Mouse (Mus musculus) induced T-regulatory cell, adult 2 months (primary cell): Measurements from ENCODE around the gene Commd4.
"Not testable (repeated sequence)": the region's sequence is repeated elsewhere in the genome, so short reads cannot be mapped to it uniquely, and the experiment has no call there.

Experiments
- DNase-seq: peaks from one replicate; pipeline ENCODE4 v3.0.0-alpha.2; 2012; ENCODE audit warnings: low read depth

The Commd4 gene

DNA sequence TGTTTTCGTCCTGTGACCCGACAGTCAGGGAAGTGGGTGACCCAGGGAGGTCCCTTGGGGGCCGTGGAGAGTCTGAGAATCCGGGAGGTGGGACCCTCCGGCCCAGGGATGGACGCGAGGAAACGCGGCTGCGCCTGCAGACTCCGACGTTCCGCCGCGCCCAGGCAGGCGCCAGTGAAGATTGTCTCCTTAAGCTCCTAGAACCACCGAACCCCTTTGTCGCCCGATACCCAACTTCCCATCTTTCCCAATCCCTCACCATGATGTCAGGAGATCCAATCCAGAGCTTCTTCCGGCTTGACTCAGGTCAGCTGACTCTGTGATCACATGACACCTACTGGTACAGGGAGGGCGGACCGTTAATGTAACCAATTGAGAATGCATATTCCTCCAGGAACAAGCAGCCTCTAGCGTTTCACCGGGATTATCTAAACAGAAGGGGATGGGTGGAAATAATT is at the start of gene Commd4:
Commd4 (minus strand) TSS at position 319 of the 458 bp plus-strand sequence.
- peak; percentile 92 for DNase-seq

DNA sequence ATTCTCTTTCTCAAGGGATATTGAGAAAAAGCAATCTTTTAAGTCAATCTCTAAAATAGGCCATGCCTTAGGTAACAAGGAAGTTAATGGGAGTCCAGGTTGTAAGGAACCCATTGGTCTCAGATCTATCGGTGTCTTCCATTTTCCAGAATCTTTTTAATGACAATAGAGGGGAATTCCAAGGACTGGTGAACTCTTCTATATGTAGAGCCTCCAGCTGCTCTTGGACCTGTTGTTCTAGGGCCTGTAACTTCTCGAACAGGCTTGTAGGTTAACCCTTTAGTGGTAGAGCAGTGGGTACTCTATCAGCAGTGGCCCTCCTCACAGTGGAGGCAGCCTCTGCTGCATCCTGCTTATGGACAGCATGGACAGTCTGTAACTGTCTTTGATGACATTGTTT is 48.8 kb upstream of the Commd4 start:
- DNase-seq = no peak

DNA sequence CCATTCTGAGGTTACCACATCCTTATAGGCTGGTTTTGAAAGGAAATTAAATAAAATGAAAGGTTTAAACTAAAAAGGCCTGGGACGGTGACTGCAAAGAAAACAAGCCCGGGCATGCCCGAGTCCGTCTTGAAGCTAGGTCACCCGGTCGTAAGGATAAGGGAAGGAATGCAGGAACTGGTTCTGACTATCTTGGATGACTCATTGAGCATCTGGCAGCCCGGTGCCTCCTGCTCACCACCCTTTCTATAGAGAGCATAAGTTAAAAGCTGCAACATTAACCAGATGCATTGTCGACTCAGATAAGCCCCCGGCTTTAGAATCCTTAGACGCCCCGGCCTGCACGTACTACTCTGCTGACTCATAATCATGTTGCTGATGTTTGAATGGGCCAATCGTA is 45.4 kb upstream of the Commd4 start:
- not testable (repeated sequence) for DNase-seq

DNA sequence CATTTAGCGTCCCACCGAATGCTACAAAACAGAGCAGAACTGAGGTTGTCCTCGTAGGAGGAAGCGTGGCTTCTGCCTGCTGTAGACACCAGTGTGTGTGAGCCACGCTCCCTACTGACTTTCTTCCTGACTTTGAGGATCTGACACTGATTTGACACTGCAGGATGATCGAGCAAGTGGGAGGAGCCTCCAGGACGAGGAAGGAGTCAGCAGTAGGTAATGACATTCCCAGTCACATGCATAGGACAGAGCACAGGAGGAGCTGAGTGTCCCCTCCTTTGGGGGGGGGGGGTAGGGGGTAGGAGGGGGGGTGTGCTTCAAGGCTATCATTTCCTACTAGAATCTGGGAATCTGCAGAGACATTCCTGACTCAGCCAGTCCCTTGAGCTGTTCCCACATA is 44.9 kb upstream of the Commd4 start:
- no peak for DNase-seq

- DNase-seq = no peak
These were observed 39.3 kb upstream of the Commd4 start for GRCm38 (mm10) chr9:57197414-57197813.

DNA sequence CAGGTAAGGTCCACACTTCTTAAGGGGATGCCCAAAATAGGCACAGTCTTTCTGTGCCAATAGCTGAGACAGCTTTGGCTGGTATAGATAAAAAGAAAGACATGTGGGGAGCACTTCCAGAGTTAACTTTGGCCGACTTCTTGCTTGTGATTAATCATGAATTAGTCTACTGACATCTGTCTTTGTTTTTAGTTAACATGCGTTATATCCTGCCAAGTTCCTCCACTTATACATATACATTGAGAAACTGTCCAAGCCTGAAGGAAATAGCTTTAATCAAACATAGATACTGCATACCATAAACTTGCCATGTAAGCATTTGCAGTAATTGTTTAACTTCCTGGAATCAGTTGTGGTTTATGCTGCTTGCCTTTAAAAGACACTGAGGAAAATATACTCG is 38.6 kb upstream of the Commd4 start:
- no peak for DNase-seq

DNA sequence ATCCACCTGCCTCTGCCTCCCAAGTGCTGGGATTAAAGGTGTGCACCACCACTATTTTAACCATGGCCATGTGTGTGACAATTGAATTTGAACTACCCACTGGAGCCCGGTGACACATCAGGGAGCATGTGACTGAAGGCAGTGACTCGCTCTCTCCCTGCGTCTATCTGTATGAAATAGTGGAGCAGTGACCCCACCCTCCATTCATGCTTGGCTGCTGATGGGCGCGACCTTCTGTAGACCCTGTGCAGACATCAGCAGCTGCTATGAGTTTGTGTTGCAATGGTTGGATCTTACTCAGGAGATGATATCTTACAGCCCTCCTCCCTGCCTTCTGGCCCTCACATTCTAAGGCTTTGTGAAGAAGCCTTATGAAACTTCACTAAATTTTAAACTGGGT is 10.3 kb upstream of the Commd4 start:
- no peak for DNase-seq

DNA sequence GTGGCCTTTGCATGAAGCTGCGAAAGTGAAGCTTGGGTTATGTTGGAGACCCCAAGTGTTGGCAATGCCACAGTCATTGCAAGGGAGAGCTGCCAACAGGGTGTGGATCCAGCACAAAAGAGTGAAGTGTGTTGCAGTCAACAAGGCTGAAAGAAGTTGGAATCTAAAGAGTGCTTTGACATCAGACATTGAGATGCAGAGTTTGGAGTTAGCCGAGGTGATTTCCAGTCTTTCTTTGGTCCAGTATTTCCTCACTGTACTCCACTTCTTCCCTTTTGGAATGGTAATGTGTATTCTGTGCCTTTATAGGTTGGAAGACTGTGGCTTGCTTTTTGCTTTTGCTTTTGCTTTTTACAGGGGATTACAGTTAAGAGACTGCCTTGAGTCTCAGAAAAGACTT is 8.0 kb upstream of the Commd4 start:
- no peak for DNase-seq

DNA sequence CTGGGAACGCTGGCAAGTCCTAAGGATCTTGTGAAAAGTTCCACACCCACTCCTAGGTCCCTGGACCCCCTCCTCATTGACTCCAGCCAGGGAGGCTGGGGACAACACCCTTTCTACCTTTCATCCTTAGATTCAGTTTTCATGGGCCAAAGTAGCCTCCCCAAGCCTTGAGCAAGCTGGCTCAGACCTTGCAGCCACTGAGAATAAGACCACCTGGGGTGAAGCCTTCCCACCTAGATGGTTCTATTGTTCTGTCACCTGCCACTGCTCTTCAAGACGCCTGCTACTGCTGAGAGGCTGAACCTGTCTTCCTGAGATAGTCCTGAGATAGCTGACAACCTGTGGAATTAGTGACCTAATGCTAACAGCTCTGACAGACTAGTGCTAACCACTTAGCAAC is 5.0 kb upstream of the Commd4 start:
- DNase-seq = no peak

DNA sequence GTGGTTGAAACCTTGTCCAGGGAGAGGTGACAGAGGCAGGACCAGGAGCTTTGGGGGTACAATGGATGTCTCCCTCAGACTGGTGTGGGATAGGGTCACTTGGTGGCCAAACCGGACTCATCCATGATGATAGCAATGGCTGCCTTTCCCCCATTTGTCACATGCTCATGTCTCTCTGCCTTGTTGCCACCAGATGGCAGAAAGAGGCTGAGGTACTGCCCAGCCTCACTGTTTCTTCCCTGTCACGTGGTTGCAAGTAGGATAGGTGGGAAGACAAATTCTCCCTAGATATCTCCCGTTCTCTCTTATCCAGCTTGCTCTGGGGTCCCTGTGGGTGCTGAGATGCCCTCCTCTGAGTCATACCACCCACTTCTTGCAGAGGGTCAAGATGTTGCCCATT is 4.4 kb upstream of the Commd4 start:
- DNase-seq = no peak

DNA sequence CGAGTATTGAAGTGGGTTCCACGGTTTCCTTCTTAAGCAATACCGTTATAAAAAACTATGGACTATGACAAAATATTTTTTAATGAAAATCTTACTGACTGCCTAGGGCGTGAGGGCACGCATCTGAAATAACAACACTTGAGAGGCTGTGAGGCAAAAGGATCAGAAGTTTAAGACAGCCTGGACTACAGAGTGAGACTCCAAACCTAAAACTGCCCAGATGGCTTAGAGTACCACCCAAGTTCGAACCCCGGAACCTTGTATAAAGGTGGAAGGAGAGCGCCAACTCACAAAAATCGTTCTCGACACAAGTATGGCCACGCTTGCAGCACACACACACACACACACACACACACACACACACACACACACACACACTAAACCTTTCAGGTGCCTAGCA is 375 bp upstream of the Commd4 start:
- no peak for DNase-seq

GRCm38 (mm10) chr9:57157499-57157898 is 632 bp downstream of the Commd4 start:
- DNase-seq = peak; percentile 73

DNA sequence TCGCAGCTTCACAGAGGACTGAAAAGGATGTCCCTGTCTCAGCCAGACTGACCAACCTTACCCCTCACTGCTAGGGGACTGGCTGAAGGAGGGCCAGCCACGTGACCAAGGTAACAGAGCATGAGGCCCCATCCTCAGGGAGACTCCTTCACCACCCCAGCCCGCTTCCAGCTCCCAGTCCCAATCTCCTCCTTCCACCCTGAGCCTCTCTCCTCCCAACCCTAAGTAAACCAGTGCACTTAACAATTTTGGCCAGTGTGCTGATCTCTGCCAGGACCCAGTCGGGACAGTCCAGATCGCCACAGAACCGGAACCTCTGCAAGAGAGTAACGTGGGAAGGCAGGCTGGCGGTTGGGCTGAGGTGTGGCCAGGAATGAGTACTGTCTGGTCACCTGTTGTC is 1.3 kb downstream of the Commd4 start:
- DNase-seq = no peak

DNA sequence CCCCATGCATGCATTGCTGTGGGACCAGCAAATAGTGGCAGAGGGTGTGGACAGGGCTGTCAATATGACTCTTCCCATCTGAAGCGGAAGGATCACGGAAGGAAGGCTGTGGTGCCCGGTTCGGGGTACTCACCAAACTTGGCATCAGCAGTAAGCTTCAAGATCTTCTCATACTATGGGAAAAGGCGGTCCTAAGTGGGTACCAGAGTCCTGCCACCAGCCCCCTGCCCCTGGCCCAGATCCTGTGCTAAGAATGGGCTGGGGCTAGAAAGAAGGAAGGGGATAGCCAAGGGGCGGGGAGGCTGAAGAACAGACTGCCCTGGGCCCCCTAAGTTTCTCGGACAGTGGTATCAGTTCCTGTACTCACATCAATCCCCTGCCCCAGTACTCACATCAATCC is 1.7 kb downstream of the Commd4 start:
- no peak for DNase-seq

- no peak for DNase-seq
These were observed 5.8 kb downstream of the Commd4 start for GRCm38 (mm10) chr9:57152331-57152730.

- no peak for DNase-seq
These were observed 7.9 kb downstream of the Commd4 start for GRCm38 (mm10) chr9:57150192-57150591.

DNA sequence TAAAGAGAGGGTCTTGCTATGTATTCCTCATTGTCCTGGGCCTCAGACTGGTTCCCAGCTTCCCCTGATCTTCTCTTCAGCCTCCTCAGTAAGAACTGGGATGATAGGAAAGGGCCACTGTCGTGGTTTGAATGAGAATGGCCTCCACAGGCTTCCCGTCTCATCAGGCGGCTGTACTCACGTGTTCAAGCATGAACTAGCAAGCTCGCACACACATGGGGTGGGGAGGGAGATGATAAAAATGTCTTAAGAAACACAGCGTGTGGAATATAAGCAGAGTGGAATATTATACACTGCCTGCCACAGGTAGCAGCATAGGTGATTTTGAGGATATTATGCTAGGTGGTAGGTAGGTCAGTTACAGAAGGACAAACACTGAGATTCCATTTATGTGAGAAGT is 9.1 kb downstream of the Commd4 start:
- DNase-seq = peak; percentile 23

- DNase-seq = peak; percentile 92
These were observed 9.8 kb downstream of the Commd4 start, which contains the start of gene Neil1 for GRCm38 (mm10) chr9:57148144-57148878. Neil1 (minus strand) TSS chr9:57148305.

DNA sequence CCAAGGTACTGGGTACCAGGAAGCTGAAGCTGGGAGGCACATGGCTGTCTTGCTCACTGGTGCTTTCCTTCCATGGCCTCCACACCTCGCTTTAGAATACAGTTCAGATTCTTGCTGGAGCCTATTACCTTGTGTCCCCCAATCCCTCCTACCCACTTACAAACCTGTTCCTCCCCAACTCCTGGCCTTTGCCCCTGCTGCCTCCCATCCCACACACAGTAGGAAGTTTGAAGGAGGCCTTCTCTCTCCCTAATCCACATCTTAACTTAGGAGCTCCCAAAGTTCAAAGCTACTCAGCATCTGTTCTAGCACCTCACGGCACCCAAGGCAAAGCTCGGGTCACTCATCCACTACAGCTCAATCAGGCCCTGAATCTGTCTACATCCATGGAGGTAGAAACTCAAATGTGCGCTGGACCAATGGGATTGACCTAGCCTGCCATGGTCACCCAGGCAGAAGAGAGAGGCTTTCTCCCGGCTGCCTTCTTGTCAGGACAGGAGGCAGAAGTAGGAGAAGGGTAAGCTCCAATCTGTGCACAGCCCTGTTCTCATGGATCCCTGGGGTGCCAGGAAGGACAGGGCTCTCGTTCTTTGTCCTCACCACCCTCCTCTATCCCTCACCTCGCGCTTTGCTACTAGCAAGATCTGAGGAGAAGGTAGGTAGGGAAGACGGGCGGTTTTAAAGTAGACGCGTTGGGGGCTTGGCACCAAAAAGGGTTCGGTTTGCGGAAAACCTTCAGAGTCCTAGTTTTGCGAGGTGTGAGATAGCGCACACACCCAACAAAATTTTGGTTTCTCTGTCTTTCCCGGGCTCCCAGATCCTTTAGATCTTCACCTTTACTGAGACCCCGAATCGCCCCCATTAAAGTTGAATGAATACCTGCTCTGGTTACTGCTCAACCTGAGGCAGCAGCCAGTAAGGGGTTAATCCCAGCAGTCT is 10.7 kb downstream of the Commd4 start:
- no peak for DNase-seq

DNA sequence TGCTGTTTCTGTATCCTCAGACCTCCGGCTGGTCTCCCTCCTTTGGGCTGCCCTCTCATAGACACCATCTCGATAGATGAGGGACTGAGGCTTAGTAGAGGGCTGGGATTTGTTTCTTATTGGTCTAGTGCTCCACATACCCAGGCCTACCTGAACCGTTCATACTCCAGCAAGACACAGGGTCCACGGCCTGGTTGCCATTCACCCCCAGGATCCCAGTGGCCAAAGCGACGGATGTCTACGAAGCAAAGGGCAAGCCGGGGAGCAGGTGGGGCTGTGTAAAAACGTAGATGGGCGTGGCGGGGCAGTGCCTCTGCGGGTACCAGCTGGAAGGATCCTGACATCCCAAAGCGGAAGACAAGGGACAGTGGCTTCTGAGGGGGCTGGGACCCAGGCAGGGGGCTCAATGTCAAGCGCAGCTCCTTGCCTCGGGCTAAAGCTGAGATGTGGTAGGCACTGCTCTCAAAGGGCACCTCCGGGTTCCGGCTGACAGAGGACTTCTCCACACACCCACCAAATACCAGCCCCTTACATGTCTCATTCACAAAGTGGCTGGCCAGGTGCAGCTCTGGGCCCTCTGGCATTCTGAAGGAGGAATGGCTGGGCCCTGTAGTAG is 11.6 kb downstream of the Commd4 start:
- DNase-seq = no peak

DNA sequence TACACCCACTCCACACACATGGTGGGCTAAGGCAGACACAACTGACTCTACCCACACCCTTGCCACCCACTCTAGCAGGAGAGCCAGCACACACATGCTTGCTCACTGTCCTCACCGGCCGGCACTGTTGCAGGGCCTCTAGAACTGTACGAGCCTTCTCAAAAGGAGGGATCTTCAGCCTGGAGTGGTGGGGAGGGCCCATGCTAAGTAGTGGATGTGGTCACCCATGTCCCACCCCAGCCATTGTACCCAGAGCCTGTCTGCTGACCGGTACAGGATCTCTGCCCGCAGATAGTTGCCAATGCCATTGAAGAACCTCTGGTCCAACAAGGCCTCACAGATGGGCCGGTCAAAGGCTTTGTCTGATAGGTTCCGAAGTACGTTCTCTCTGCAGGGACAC is 13.3 kb downstream of the Commd4 start:
- DNase-seq = no peak

GRCm38 (mm10) chr9:57143212-57143611 is 14.9 kb downstream of the Commd4 start:
- DNase-seq = no peak
